8 mouse cellular contexts compared by ENCODE assay signal in the genomic region with DNA sequence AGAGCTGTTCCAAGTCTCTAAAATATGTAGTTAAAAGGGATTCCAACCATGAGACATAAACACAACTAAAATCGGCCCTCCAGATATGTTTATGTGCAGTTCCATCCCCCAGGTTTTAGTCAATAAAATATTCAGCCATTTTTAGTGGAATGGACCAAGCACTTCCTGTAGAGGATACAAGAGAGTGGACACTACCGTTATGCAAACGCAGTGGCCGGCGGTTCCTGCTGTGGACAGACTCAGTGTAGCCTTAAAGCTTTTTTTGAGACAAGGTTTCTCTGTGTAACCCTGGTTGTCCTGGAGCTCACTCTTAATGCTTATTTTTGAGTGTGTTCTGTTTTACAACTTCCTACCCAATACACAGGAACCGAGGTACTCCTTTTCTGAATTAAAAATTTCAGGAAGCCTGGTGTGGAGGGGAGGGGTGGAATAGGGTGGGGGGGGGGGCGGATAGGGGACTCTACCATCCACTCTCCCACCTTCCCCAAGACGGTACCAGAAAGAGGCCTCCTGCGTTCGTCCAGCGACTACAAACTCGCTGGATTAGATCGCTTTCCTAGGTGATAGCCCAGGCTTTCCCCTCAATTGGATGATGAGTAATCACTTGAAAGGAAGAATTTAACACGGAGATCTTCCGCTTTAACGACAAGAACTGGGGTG. TPM values are rescaled to one million over a fixed set of nuclear protein-coding genes. Genes with fewer than 3 reads are reported as not detected.
DNase-seq lines count a peak whose midpoint lies in the region; ATAC-seq and TF ChIP-seq lines count a peak whose summit lies in the region.

No protein-coding gene starts in this region.

- TF ChIP-seq POLR2A in CH12.LX (IDR thresholded peaks at IDR 0.05; ENCODE audit: low read depth, low read length), result no peak

- peak overlapping the region; percentile 67 for H3K4me2 ChIP-seq in heart, embryonic 11.5 days
- peak overlapping the region; percentile 46; the same call in 1 of the 2 replicates for H3K4me2 ChIP-seq in CH12.LX (ENCODE audit: insufficient read depth, low read depth, poor library complexity, severe bottlenecking)
- peak overlapping the region; percentile 52 for H3K4me2 ChIP-seq in forebrain, postnatal 0 days (ENCODE audit: low read depth)
- H3K4me2 ChIP-seq in liver, embryonic 16.5 days (ENCODE audit: low read depth, low read length), result peak overlapping the region; percentile 47

- no peaks in the 10 kb centered on the region for H3K36me3 ChIP-seq in heart, embryonic 11.5 days (ENCODE audit: control insufficient read depth, insufficient read depth, low read length)
- H3K36me3 ChIP-seq in CH12.LX (replicated peaks in 1 of 2; ENCODE audit: control insufficient read depth in 1 of 2, insufficient read depth in 1 of 2, low read length in 1 of 2), result no peaks in the 10 kb centered on the region
- no peaks in the 10 kb centered on the region for H3K36me3 ChIP-seq in forebrain, postnatal 0 days (ENCODE audit: insufficient read depth)
- no peaks in the 10 kb centered on the region for H3K36me3 ChIP-seq in liver, embryonic 16.5 days (ENCODE audit: control insufficient read depth, insufficient read depth)

- H3K27me3 ChIP-seq in heart, embryonic 11.5 days (ENCODE audit: control insufficient read depth, insufficient read depth, low read length), result no peaks in the 10 kb centered on the region
- no peaks in the 10 kb centered on the region for H3K27me3 ChIP-seq in CH12.LX (replicated peaks)
- no peaks in the 10 kb centered on the region for H3K27me3 ChIP-seq in forebrain, postnatal 0 days (ENCODE audit: insufficient read depth, low read length)
- no peaks in the 10 kb centered on the region for H3K27me3 ChIP-seq in liver, embryonic 16.5 days (ENCODE audit: control insufficient read depth, insufficient read depth, low read depth, low read length)

- no peak for TF ChIP-seq RAD21 in CH12.LX (IDR thresholded peaks at IDR 0.05; ENCODE audit: low read depth, low read length)

- peak; percentile 88; the same call in 1 of the 2 replicates for TF ChIP-seq EP300 in CH12.LX (IDR thresholded peaks at IDR 0.05; ENCODE audit: low read length)

- no peak for TF ChIP-seq CTCF in CH12.LX (conservative IDR thresholded peaks at IDR 0.05 in 1 of 2, IDR thresholded peaks at IDR 0.05 in 1 of 2; ENCODE audit: low read depth in 2 of 2, low read length in 2 of 2)
- TF ChIP-seq CTCF in forebrain, postnatal 0 days (IDR thresholded peaks at IDR 0.05; ENCODE audit: low read depth), result no peak

- H3K79me2 ChIP-seq in CH12.LX (replicated peaks; ENCODE audit: control insufficient read depth, extremely low read depth, insufficient read depth, poor library complexity, severe bottlenecking), result no peaks in the 10 kb centered on the region

- peak overlapping the region; percentile 67 for H3K9ac ChIP-seq in heart, embryonic 11.5 days (ENCODE audit: low read depth, low read length)
- peak overlapping the region; percentile 33; the same call in 1 of the 2 replicates for H3K9ac ChIP-seq in CH12.LX (ENCODE audit: insufficient read depth, low read depth)
- peak overlapping the region; percentile 40 for H3K9ac ChIP-seq in forebrain, postnatal 0 days
- peak overlapping the region; percentile 14; the same call in 1 of the 2 replicates for H3K9ac ChIP-seq in liver, embryonic 16.5 days (ENCODE audit: low read depth, low read length)

- H3K27ac ChIP-seq in heart, embryonic 11.5 days (ENCODE audit: low read depth, low read length), result no peak overlapping the region
- H3K27ac ChIP-seq in CH12.LX (ENCODE audit: insufficient read depth, low read depth), result peak overlapping the region; percentile 87
- H3K27ac ChIP-seq in forebrain, postnatal 0 days (ENCODE audit: low read depth, low read length), result no peak overlapping the region
- no peak overlapping the region for H3K27ac ChIP-seq in liver, embryonic 16.5 days (ENCODE audit: low read length)

- H3K4me1 ChIP-seq in heart, embryonic 11.5 days (ENCODE audit: control insufficient read depth, insufficient read depth, low read length), result peaks cover 2% of the 10 kb centered on the region; the same call in 1 of the 2 replicates
- peaks cover 3 to 29% of the 10 kb centered on the region in 2 experiments for H3K4me1 ChIP-seq in CH12.LX (ENCODE audit: control insufficient read depth in 1 of 2, insufficient read depth in 2 of 2)
- peaks cover 9% of the 10 kb centered on the region; the same call in 1 of the 2 replicates for H3K4me1 ChIP-seq in forebrain, postnatal 0 days (ENCODE audit: insufficient read depth)
- no peaks in the 10 kb centered on the region for H3K4me1 ChIP-seq in liver, embryonic 16.5 days (ENCODE audit: control insufficient read depth, low read depth, low read length)

- in situ Hi-C loops in CH12.LX (cut with MboI; ENCODE audit: low pct_ligation_motif_present, low pct_unique_long_range_greater_than_20kb, low sequenced_read_pairs), result no loop called here

- no peak for DNase-seq in heart, adult 18-20 months
- DNase-seq in CH12.LX (ENCODE audit: extremely low read depth), result peak; percentile 17
- DNase-seq in forebrain, postnatal 0 days, result no peak
- no peak for DNase-seq in adrenal gland, postnatal 36 days
- no peak for DNase-seq in thymus, adult 18-20 months
- no peak for DNase-seq in right cerebral cortex, adult 2 months (ENCODE audit: low spot score in 2 of 2)

- dilution Hi-C loops in CH12.LX (cut with MboI; ENCODE audit: extremely low pct_ligation_motif_present, extremely low pct_unique_long_range_greater_than_20kb, low sequenced_read_pairs), result no loop called here

- no peaks in the 10 kb centered on the region for H3K9me3 ChIP-seq in heart, embryonic 11.5 days (replicated peaks; ENCODE audit: control insufficient read depth, low read length)
- H3K9me3 ChIP-seq in CH12.LX (replicated peaks; ENCODE audit: low read length), result no peaks in the 10 kb centered on the region
- H3K9me3 ChIP-seq in forebrain, postnatal 0 days (ENCODE audit: low read length), result no peaks in the 10 kb centered on the region
- no peaks in the 10 kb centered on the region for H3K9me3 ChIP-seq in liver, embryonic 16.5 days (replicated peaks; ENCODE audit: control insufficient read depth, low read length)

- WGBS in heart, embryonic 11.5 days (ENCODE audit: insufficient replicate concordance), result 27% methylated on average over 16 of the region's 16 CpGs
- WGBS in forebrain, postnatal 0 days, result 27% methylated on average over 16 of the region's 16 CpGs
- WGBS in liver, embryonic 16.5 days (ENCODE audit: insufficient replicate concordance), result 23% methylated on average over 16 of the region's 16 CpGs

- H3K4me3 ChIP-seq in heart, embryonic 11.5 days (ENCODE audit: low read depth, low read length), result peak overlapping the region; percentile 36
- peak overlapping the region; percentile 34 to 51 (median 43) for H3K4me3 ChIP-seq in CH12.LX (replicated peaks in 1 of 3; ENCODE audit: low read depth in 2 of 3, low read length in 2 of 3, poor library complexity in 1 of 3)
- peak overlapping the region; percentile 32 for H3K4me3 ChIP-seq in forebrain, postnatal 0 days (ENCODE audit: low read depth, low read length)
- peak overlapping the region; percentile 27; the same call in 1 of the 2 replicates for H3K4me3 ChIP-seq in liver, embryonic 16.5 days (ENCODE audit: low read depth, low read length)

- no peak for ATAC-seq in heart, embryonic 11.5 days (replicated peaks; ENCODE audit: insufficient number of reproducible peaks, low FRiP score, low TSS enrichment)
- ATAC-seq in forebrain, postnatal 0 days, result peak; percentile 7
- ATAC-seq in liver, embryonic 16.5 days (ENCODE audit: low read depth), result no peak

TF ChIP-seq in CH12.LX, 34 proteins besides CTCF, POLR2A, EP300 and RAD21:
- TF ChIP-seq SIN3A (IDR thresholded peaks at IDR 0.05; ENCODE audit: low read length) (peak; percentile 78; the same call in 1 of the 2 replicates), CHD1 (IDR thresholded peaks at IDR 0.05; ENCODE audit: low read depth, low read length) (no peak), MAZ (IDR thresholded peaks at IDR 0.05; ENCODE audit: low read depth, low read length) (0 out of 2 replicates have a peak, but pooled peaks have one; percentile 49), JUND (conservative IDR thresholded peaks at IDR 0.05; ENCODE audit: low read depth, low read length) (peak; percentile 28; the same call in 1 of the 2 replicates), MXI1 (IDR thresholded peaks at IDR 0.05; ENCODE audit: low read depth, low read length) (peak; percentile 42; the same call in 1 of the 2 replicates), ELF1 (IDR thresholded peaks at IDR 0.05; ENCODE audit: low read depth, low read length) (peak; percentile 56)

RNA-seq across cellular contexts. Expression of gene Tiparp, which starts 57.7 kb away (rescaled TPM):
- 33.5 and 33.9 TPM in 2 replicates for polyA plus RNA-seq in heart, embryonic 11.5 days (2014; fragmentation: Nextera tagmentation; extraction: Ambion mirVana)
- total RNA-seq in heart, adult 18-20 months (2021), result 10 to 100 TPM in 1 of 2 experiments, 1 to 10 TPM in 1; 8.8 to 13.0 TPM
- total RNA-seq in CH12.LX (2012; rRNA removed) (9.6 and 10.3 TPM in 2 replicates), CH12.LX (2014; rRNA removed) (25.1 and 30.8 TPM in 2 replicates)
- polyA plus RNA-seq in CH12.LX (2012; ENCODE audit: insufficient read length, low read depth), result 13.2 and 13.7 TPM in 2 replicates
- 23.3 and 26.8 TPM in 2 replicates for total RNA-seq in forebrain, postnatal 0 days (2014; rRNA removed)
- polyA plus RNA-seq in forebrain, postnatal 0 days (2015; fragmentation: Nextera tagmentation; extraction: Ambion mirVana), result 19.5 and 19.9 TPM in 2 replicates
- 6.5 TPM in 2 replicates for polyA plus RNA-seq in liver, embryonic 16.5 days (2015; fragmentation: Nextera tagmentation; extraction: Ambion mirVana)
- 10 to 100 TPM; 13.7 to 23.8 TPM for total RNA-seq in adrenal gland, postnatal 36 days (2021)

Comparison
In these comparisons a context has a peak if more than half of its experiments do, and no peak if none do; other contexts are left out.
1. H3K9ac ChIP-seq: peak in every context shown above with its lines; median percentile 67 in heart, embryonic 11.5 days; 40 in forebrain, postnatal 0 days; 33 in CH12.LX; 14 in liver, embryonic 16.5 days.